Mouse (Mus musculus) ES-Bruce4 (cell line): ENCODE data around the gene Uts2.

Experiments used
- CTCF ChIP-seq: IDR thresholded peaks from one replicate; pipeline ENCODE4 v1.8.1; 2011; ENCODE audit warnings: low read depth, low read length
- EP300 ChIP-seq: IDR thresholded peaks from 2 replicates; pipeline ENCODE4 v1.6.1; 2011; ENCODE audit warnings: low read depth, low read length; ENCODE audit not compliant: insufficient read depth
- POLR2A ChIP-seq: IDR thresholded peaks from one replicate; pipeline ENCODE4 v1.8.1; 2011; ENCODE audit warnings: low read length; ENCODE audit not compliant: insufficient read depth

DNA sequence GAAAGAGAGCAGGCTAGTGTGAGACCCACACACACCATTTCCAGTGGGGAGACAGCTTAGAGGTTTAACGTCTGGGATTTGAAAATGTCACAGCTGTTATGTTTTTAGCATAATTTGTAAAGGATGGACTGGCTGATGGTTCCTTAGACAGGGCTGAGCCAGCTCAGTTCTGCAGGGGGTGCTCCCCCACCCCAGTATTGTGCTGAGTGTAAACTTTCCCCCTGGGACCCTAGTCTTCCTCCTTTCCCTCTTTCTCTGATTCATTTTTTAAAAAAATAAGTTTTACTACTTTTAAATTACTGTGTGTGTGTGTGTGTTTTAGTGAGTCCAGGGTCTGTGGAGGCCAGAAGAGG is 39.8 kb upstream of the Uts2 start:
- TF ChIP-seq POLR2A: no peak
- TF ChIP-seq CTCF: no peak
- no peak for TF ChIP-seq EP300
